Mouse (Mus musculus) C2C12 (cell line): ENCODE measurements around the gene Tmem117. TPM values are rescaled to one million over a fixed set of nuclear protein-coding genes. Genes with fewer than 3 reads are reported as not detected.

Source experiments
- H3K27me3 ChIP-seq: one replicate; pipeline ENCODE4 v1.6.1; 2011; ENCODE audit not compliant: control insufficient read depth, insufficient read depth, insufficient read length
- H3K36me3 ChIP-seq: one replicate; pipeline ENCODE4 v1.6.1; 2011; ENCODE audit not compliant: control insufficient read depth, insufficient read depth
- H3K4me3 ChIP-seq: one replicate; pipeline ENCODE4 v1.5.1; 2011; ENCODE audit warnings: mild to moderate bottlenecking, control low read depth; ENCODE audit not compliant: poor library complexity, insufficient read depth, severe bottlenecking
- H3K79me2 ChIP-seq: one replicate; pipeline ENCODE4 v1.6.1; 2011; ENCODE audit not compliant: control insufficient read depth, insufficient read depth
- H3K79me3 ChIP-seq: one replicate; pipeline ENCODE4 v1.6.1; 2011; ENCODE audit warnings: low read depth, control low read depth
- H3ac ChIP-seq: one replicate; pipeline ENCODE3; 2011; ENCODE audit warnings: low read depth; ENCODE audit not compliant: control insufficient read depth, insufficient read length
- CEBPB ChIP-seq: IDR thresholded peaks from one replicate; pipeline ENCODE4 v1.6.1; 2011; ENCODE audit warnings: low read depth, mild to moderate bottlenecking, control low read depth, moderate library complexity
- CTCF ChIP-seq: IDR thresholded peaks from one replicate; pipeline ENCODE4 v1.5.1; 2011; ENCODE audit not compliant: control insufficient read depth, insufficient read depth, insufficient read length
- FOSL1 ChIP-seq: IDR thresholded peaks from one replicate; pipeline ENCODE4 v1.8.0; 2011; ENCODE audit warnings: mild to moderate bottlenecking, low read length; ENCODE audit not compliant: poor library complexity, insufficient read depth, severe bottlenecking
- MAX ChIP-seq: IDR thresholded peaks from one replicate; pipeline ENCODE4 v1.6.1; 2011; ENCODE audit warnings: mild to moderate bottlenecking, control low read depth
- MYOD1 ChIP-seq: IDR thresholded peaks from one replicate; pipeline ENCODE4 v1.6.1; 2011; ENCODE audit warnings: low read depth; ENCODE audit not compliant: control insufficient read depth, insufficient read length
- MYOG ChIP-seq: IDR thresholded peaks from one replicate; pipeline ENCODE4 v1.6.1; 2011; ENCODE audit not compliant: control insufficient read depth, insufficient read length; ENCODE audit errors: extremely low read depth
- USF1 ChIP-seq: IDR thresholded peaks from one replicate; pipeline ENCODE4 v1.6.1; 2011; ENCODE audit warnings: low read depth, mild to moderate bottlenecking, control low read depth, moderate library complexity
- polyA plus RNA-seq: library from polyadenylated mRNA; unstranded; fragments of >200 nt; fragmentation: generic; extraction: Trizol; gene quantifications from one replicate; pipeline ENCODE4 v1.2.1, GENCODE M21; 2012; ENCODE audit warnings: missing spikeins

The Tmem117 gene
- polyA plus RNA-seq, 1 experiment: 0.06 TPM

GRCm38 (mm10) chr15:94649766-94650120 is 20.7 kb downstream of the Tmem117 start:
- no peak for TF ChIP-seq CEBPB
- no peak for TF ChIP-seq FOSL1
- no peak for TF ChIP-seq MYOD1
- TF ChIP-seq CTCF: no peak
- TF ChIP-seq USF1: no peak
- no peak for TF ChIP-seq MAX
- TF ChIP-seq MYOG: no peak
- H3K79me2 ChIP-seq: no peaks in the 10 kb centered on the region
- no peaks in the 10 kb centered on the region for H3K79me3 ChIP-seq
- peaks cover 50% of the 10 kb centered on the region for H3K27me3 ChIP-seq
- no peak overlapping the region for H3K4me3 ChIP-seq
- no peaks in the 10 kb centered on the region for H3K36me3 ChIP-seq
- no peak overlapping the region for H3ac ChIP-seq

DNA sequence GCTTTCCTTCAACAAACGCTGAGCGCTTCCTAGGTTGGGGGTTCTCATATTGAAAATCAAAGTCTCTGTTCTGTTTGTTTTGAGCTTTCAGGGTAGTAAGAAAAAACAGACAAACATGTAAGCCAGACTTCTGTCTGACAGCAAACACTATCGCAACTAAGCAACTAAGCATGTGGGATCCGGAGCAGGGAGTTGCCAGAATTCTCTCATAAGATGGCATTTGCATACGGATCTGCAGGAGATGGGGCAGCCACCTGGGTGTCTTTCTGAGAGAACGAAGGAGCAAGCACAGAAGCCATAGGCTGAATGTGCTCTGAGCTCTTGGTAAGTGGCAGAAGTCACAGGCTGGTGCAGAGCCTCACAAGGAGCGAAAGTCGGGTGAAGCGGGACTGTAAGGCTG is 22.3 kb downstream of the Tmem117 start:
- no peaks in the 10 kb centered on the region for H3K79me2 ChIP-seq
- TF ChIP-seq FOSL1: no peak
- TF ChIP-seq USF1: no peak
- TF ChIP-seq MYOD1: no peak
- no peak for TF ChIP-seq MYOG
- no peak for TF ChIP-seq CTCF
- no peak for TF ChIP-seq MAX
- no peak for TF ChIP-seq CEBPB
- no peaks in the 10 kb centered on the region for H3K36me3 ChIP-seq
- no peaks in the 10 kb centered on the region for H3K79me3 ChIP-seq
- no peak overlapping the region for H3ac ChIP-seq
- peaks cover 54% of the 10 kb centered on the region for H3K27me3 ChIP-seq
- no peak overlapping the region for H3K4me3 ChIP-seq

- peaks cover 56% of the 10 kb centered on the region for H3K27me3 ChIP-seq
- H3ac ChIP-seq: no peak overlapping the region
- no peaks in the 10 kb centered on the region for H3K36me3 ChIP-seq
- H3K4me3 ChIP-seq: no peak overlapping the region
- H3K79me3 ChIP-seq: no peaks in the 10 kb centered on the region
- no peak for TF ChIP-seq CEBPB
- no peak for TF ChIP-seq MAX
- TF ChIP-seq FOSL1: no peak
- no peak for TF ChIP-seq MYOG
- TF ChIP-seq USF1: no peak
- TF ChIP-seq CTCF: no peak
- TF ChIP-seq MYOD1: no peak
- no peaks in the 10 kb centered on the region for H3K79me2 ChIP-seq
Measured at GRCm38 (mm10) chr15:94651969-94652842, 23.2 kb downstream of the Tmem117 start.

GRCm38 (mm10) chr15:94652843-94653206 is 23.8 kb downstream of the Tmem117 start:
- Histone ChIP-seq H3K79me3 (no peaks in the 10 kb centered on the region), H3ac (no peak overlapping the region), H3K4me3 (no peak overlapping the region), H3K36me3 (no peaks in the 10 kb centered on the region), H3K79me2 (no peaks in the 10 kb centered on the region), H3K27me3 (peaks cover 56% of the 10 kb centered on the region)
- no peak for TF ChIP-seq MYOD1
- TF ChIP-seq MAX: no peak
- no peak for TF ChIP-seq CEBPB
- TF ChIP-seq FOSL1: no peak
- TF ChIP-seq MYOG: no peak
- no peak for TF ChIP-seq USF1
- no peak for TF ChIP-seq CTCF

DNA sequence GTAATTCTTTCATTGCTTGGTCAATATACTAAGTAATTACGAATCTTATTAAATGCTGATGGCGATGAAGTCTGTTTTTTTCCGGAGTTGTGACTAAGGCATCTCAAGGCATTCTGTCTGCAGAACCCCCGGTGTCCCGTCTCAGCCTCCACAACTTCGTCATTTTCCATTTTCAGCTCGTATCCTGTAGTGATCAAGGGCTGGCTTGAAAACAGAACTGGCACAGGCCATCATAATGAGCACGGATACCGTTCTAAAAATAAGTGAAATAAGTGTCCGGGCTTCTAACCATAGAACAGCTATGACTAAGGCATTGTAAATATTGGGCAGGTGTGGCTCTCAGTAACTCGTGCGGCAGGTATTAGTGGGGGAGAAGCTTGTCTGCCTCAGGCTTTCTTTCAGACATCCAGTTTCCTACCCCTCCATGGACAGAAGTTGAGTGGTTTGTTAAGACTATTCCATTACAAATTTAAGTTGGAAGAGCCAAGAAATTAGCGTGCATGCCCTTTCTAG is 26.8 kb downstream of the Tmem117 start:
- peaks cover 32% of the 10 kb centered on the region for H3K27me3 ChIP-seq
- TF ChIP-seq MYOD1: no peak
- no peak for TF ChIP-seq USF1
- TF ChIP-seq MYOG: no peak
- TF ChIP-seq CTCF: no peak
- TF ChIP-seq FOSL1: no peak
- no peak for TF ChIP-seq MAX
- no peak for TF ChIP-seq CEBPB
- H3K36me3 ChIP-seq: no peaks in the 10 kb centered on the region
- no peaks in the 10 kb centered on the region for H3K79me3 ChIP-seq
- no peak overlapping the region for H3K4me3 ChIP-seq
- no peaks in the 10 kb centered on the region for H3K79me2 ChIP-seq
- H3ac ChIP-seq: no peak overlapping the region
